Mouse (Mus musculus): ENCODE measurements around the gene Rundc3a. TPM values are rescaled to one million over a fixed set of nuclear protein-coding genes. Genes with fewer than 3 reads are reported as not detected.

The Rundc3a gene
- total RNA-seq, 2 experiments from 2014 or later: 413 to 422 TPM

DNA sequence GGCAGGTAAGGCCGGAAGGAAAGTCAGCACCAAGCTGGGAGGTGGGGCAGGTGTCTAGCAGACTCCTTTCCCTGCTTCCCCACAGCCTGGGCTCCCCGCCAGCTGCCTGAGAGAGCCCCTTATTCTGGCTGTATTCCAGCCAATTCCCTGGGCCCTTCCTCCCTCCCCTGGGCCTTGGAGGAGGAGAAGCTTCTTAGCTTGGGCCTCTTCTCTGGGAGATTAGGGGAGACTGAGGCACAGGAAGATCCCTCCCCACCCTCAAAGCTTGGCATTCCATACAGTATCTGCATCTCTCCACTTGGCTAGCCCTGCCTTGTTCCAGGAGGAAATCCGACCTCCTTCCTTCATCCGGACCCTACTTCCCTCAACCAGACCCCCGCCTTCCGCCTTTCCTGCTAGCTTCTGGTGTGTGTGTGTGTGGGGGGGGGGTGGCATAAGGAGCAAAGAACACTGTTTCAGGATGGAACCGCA lies 52.7 kb downstream of the Rundc3a start:
- peak in 1 of 2 experiments; percentile 57 for DNase-seq (ENCODE audit: low spot score in 2 of 2)

DNA sequence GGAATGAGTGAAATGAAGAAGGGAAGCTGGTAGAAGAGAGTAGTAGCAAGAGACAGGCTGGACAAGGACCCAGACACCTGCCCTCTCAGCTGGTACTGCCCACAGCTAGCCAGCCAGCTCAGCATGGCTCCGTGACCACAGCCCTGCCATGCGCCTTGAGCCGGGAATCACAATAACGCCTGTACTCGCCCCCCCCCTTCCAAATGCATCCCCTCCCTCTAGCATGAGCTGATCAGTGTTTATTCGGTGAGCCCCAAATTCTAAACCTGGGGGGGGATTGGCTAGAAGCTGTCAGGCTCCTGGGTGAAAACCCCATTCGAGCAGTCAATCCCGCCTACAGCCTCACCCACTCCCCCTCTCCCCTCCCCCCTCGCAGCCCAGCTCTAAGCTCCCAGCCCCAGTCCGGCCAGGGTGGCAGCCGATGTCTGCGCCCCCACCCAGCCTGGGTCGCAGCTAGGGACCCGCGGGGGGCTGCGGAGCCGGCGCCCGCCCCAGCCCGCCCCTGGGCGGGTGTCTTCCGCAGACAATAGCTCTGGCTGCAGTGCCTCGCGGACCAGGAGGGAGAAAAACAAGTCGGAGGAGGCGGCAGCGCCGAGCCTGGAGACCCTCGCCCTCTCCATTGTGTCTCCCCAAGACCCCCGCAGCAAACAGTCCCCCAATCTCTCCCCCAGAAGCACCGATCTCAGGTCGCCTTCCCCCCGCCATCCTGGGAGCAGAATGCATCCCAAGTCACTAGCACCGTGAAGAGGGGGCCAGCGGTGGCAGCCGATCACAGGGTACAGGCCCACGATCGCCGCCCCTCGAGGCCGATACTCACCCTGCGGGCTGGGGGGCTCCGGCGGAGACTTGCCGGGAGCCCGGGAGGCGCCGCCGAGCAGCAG lies 53.6 kb downstream of the Rundc3a start:
- peak; percentile 48 to 49 for DNase-seq (ENCODE audit: low spot score in 2 of 2)

DNA sequence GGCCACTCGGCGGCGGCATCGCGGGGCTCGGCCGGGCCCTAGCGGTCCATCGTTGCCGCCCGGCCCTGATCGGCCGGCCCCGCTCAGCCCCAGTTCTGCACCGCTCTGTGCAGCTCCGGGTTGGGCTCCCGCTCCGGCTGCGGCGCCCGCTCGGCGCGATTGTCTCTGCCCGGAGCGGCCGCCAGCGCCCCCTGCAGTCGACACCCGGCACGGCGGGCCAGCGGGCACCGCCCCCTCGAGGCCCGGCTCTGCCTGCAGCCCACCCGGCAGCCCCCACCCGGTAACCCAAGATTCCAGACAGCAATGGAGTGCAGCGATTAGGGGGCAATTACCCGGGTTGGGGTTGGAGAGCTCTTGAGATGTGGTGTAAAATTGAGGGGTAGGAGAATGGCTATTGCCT lies 54.3 kb downstream of the Rundc3a start, which contains the start of gene Fam171a2:
Fam171a2 (minus strand) TSS at position 186 of the 400 bp plus-strand sequence.
- DNase-seq (ENCODE audit: low spot score in 2 of 2): peak; percentile 79 to 83

- DNase-seq (ENCODE audit: low spot score in 2 of 2): peak in 1 of 2 experiments; percentile 48
Measured at GRCm38 (mm10) chr11:102448327-102448726, 55.1 kb downstream of the Rundc3a start.

- DNase-seq (ENCODE audit: low spot score in 2 of 2): no peak
Measured at GRCm38 (mm10) chr11:102449043-102450008, 56.1 kb downstream of the Rundc3a start.

Small RNAs within 50 kb of the gene (microRNA-seq; reads per million reads assigned to microRNA genes)
- gene Mir6930: 0.57 to 0.68 reads per million in 2 experiments

Other genes with a start within 250 kb of the Rundc3a start
- not detected for gene Nags, start 247.9 kb upstream of the Rundc3a start, total RNA-seq (2021)
- gene Tmem101, start 237.0 kb upstream of the Rundc3a start, total RNA-seq (2021): 10 to 100 TPM; 26.4 to 29.2 TPM
- gene Lsm12, start 208.1 kb upstream of the Rundc3a start, total RNA-seq (2021): 10 to 100 TPM; 65.9 to 72.8 TPM
- 10 to 100 TPM; 49.2 to 49.5 TPM for gene G6pc3, start 203.8 kb upstream of the Rundc3a start, total RNA-seq (2021)
- gene Hdac5, start 163.2 kb upstream of the Rundc3a start, total RNA-seq (2021): 100 to 1,000 TPM; 171 to 197 TPM
- under 1 TPM; 0.76 to 0.79 TPM for gene BC030867, start 144.5 kb upstream of the Rundc3a start, total RNA-seq (2021)
- under 1 TPM; 0.86 to 0.88 TPM for gene Asb16, start 124.7 kb upstream of the Rundc3a start, total RNA-seq (2021)
- 10 to 100 TPM; 59.3 to 60.6 TPM for gene Tmub2, start 108.5 kb upstream of the Rundc3a start, total RNA-seq (2021)
- gene Atxn7l3, start 96.8 kb upstream of the Rundc3a start, total RNA-seq (2021): 100 to 1,000 TPM; 152 to 160 TPM
- 100 to 1,000 TPM; 120 to 121 TPM for gene Ubtf, start 73.7 kb upstream of the Rundc3a start, total RNA-seq (2021)
- under 1 TPM; 0.50 to 0.60 TPM for gene Slc4a1, start 27.2 kb upstream of the Rundc3a start, total RNA-seq (2021)
- gene Slc25a39, start 14.5 kb downstream of the Rundc3a start, total RNA-seq (2021): 10 to 100 TPM; 75.6 to 81.8 TPM
- gene Grn, start 36.9 kb downstream of the Rundc3a start, total RNA-seq (2021): 10 to 100 TPM; 82.3 to 87.4 TPM
- gene Fam171a2, start 54.3 kb downstream of the Rundc3a start, total RNA-seq (2021): 10 to 100 TPM; 86.0 to 97.5 TPM
- 1 to 10 TPM; 2.3 to 2.7 TPM for gene Itga2b, start 76.7 kb downstream of the Rundc3a start, total RNA-seq (2021)
- 10 to 100 TPM; 51.4 to 54.4 TPM for gene Gpatch8, start 163.0 kb downstream of the Rundc3a start, total RNA-seq (2021)
- 1 to 10 TPM; 6.4 to 6.9 TPM for gene Gm11627, start 186.1 kb downstream of the Rundc3a start, total RNA-seq (2021)
- gene Fzd2, start 211.0 kb downstream of the Rundc3a start, total RNA-seq (2021): 1 to 10 TPM; 8.5 to 9.4 TPM

Data from layer of hippocampus, postnatal 14 days (tissue).